19 mouse cellular contexts compared by ENCODE assay signal in genomic region chr3:40674873-40675405, GRCm38 (mm10). TPM values are rescaled to one million over a fixed set of nuclear protein-coding genes. Genes with fewer than 3 reads are reported as not detected.
DNase-seq lines count a peak whose midpoint lies in the region; ATAC-seq and TF ChIP-seq lines count a peak whose summit lies in the region.
"Had no signal": no experiment of that assay in that cellular context is flagged by ENCODE, and none has a peak within 500 bp of the region (broad histone marks: within the 10 kb centered on the region; RNA-seq: fewer than 3 reads in every experiment).

No protein-coding gene starts in this region.

- no peak for TF ChIP-seq POLR2A in heart, adult 2 months (IDR thresholded peaks at IDR 0.05; ENCODE audit: insufficient read depth, low read depth, low read length)

- no peaks in the 10 kb centered on the region for H3K79me2 ChIP-seq in heart, adult 2 months (replicated peaks; ENCODE audit: control insufficient read depth, insufficient read depth, low read length)

- WGBS in heart, embryonic 14.5 days = 7% methylated on average over 8 of the region's 8 CpGs
- 51% methylated on average over 8 of the region's 8 CpGs for WGBS in heart, adult 2 months
- 12% methylated on average over 8 of the region's 8 CpGs for WGBS in forebrain, embryonic 16.5 days
- WGBS in stomach, postnatal 0 days = 48% methylated on average over 8 of the region's 8 CpGs

- peak overlapping the region; percentile 24 to 80; a peak in 3 of 4 replicates for H3K27ac ChIP-seq in heart, embryonic 14.5 days (replicated peaks in 1 of 2; ENCODE audit: control insufficient read depth in 1 of 2, insufficient read depth in 1 of 2, low read depth in 2 of 2, low read length in 2 of 2)
- H3K27ac ChIP-seq in heart, adult 2 months = no peak overlapping the region
- H3K27ac ChIP-seq in forebrain, embryonic 16.5 days (ENCODE audit: low read length) = peak overlapping the region; percentile 18; the same call in 1 of the 2 replicates
- H3K27ac ChIP-seq in stomach, postnatal 0 days (replicated peaks) = no peak overlapping the region
- H3K27ac ChIP-seq: embryonic facial prominence, embryonic 15.5 days; hindbrain, embryonic 12.5 days; limb, embryonic 13.5 days; liver, embryonic 14.5 days had no signal

- no peaks in the 10 kb centered on the region for H3K9me3 ChIP-seq in heart, embryonic 14.5 days (ENCODE audit: control insufficient read depth, low read length)
- no peaks in the 10 kb centered on the region for H3K9me3 ChIP-seq in forebrain, embryonic 16.5 days (ENCODE audit: control insufficient read depth, low read length)
- H3K9me3 ChIP-seq in stomach, postnatal 0 days (ENCODE audit: control insufficient read depth, low read length) = no peaks in the 10 kb centered on the region
- H3K9me3 ChIP-seq: embryonic facial prominence, embryonic 15.5 days; hindbrain, embryonic 12.5 days; limb, embryonic 13.5 days had no signal

- no peaks in the 10 kb centered on the region for H3K36me3 ChIP-seq in heart, embryonic 14.5 days (ENCODE audit: control insufficient read depth, insufficient read depth, low read length)
- no peaks in the 10 kb centered on the region for H3K36me3 ChIP-seq in heart, adult 2 months (ENCODE audit: control insufficient read depth, insufficient read depth, low read length)
- H3K36me3 ChIP-seq in forebrain, embryonic 16.5 days (ENCODE audit: control insufficient read depth, insufficient read depth) = no peaks in the 10 kb centered on the region
- H3K36me3 ChIP-seq in stomach, postnatal 0 days (ENCODE audit: control insufficient read depth, insufficient read depth, low read length) = no peaks in the 10 kb centered on the region

- no peak overlapping the region for H3K9ac ChIP-seq in heart, embryonic 14.5 days (ENCODE audit: low read length)
- H3K9ac ChIP-seq in heart, adult 2 months (ENCODE audit: low read depth, low read length) = no peak overlapping the region
- no peak overlapping the region for H3K9ac ChIP-seq in forebrain, embryonic 16.5 days (replicated peaks; ENCODE audit: low read depth, low read length)
- no peak overlapping the region for H3K9ac ChIP-seq in stomach, postnatal 0 days (ENCODE audit: low read length)
- H3K9ac ChIP-seq: embryonic facial prominence, embryonic 15.5 days; hindbrain, embryonic 12.5 days; limb, embryonic 13.5 days; liver, embryonic 14.5 days had no signal

- H3K4me2 ChIP-seq in heart, embryonic 14.5 days (ENCODE audit: low read length) = peak overlapping the region; percentile 52
- H3K4me2 ChIP-seq in forebrain, embryonic 16.5 days (ENCODE audit: low read length) = no peak overlapping the region
- H3K4me2 ChIP-seq in stomach, postnatal 0 days (replicated peaks; ENCODE audit: low read depth) = no peak overlapping the region
- H3K4me2 ChIP-seq: embryonic facial prominence, embryonic 15.5 days; hindbrain, embryonic 12.5 days; limb, embryonic 13.5 days had no signal

- TF ChIP-seq EP300 in heart, adult 2 months (IDR thresholded peaks at IDR 0.05; ENCODE audit: insufficient read depth, low read depth, low read length) = no peak
- TF ChIP-seq EP300 in stomach, postnatal 0 days (optimal IDR thresholded peaks at IDR 0.05) = no peak

- no peak for TF ChIP-seq CTCF in heart, adult 2 months (IDR thresholded peaks at IDR 0.05)
- TF ChIP-seq CTCF in stomach, postnatal 0 days (IDR thresholded peaks at IDR 0.05; ENCODE audit: low read depth) = no peak

- H3K4me3 ChIP-seq in heart, embryonic 14.5 days (ENCODE audit: control insufficient read depth in 1 of 2, insufficient read depth in 1 of 2, low read depth in 1 of 2, low read length in 2 of 2) = no peak overlapping the region
- no peak overlapping the region for H3K4me3 ChIP-seq in heart, adult 2 months
- no peak overlapping the region for H3K4me3 ChIP-seq in forebrain, embryonic 16.5 days (replicated peaks; ENCODE audit: low read length)
- H3K4me3 ChIP-seq in stomach, postnatal 0 days (ENCODE audit: low read depth, low read length) = no peak overlapping the region
- H3K4me3 ChIP-seq: embryonic facial prominence, embryonic 15.5 days; hindbrain, embryonic 12.5 days; limb, embryonic 13.5 days had no signal

- peak; percentile 47 for DNase-seq in embryo, embryonic 10 days (ENCODE audit: low spot score)
- no peak for DNase-seq in embryo, embryonic 9.5 days (ENCODE audit: extremely low spot score)
- DNase-seq in heart, adult 2 months = no peak
- peak; percentile 50 for DNase-seq in embryo, embryonic 10.5 days (ENCODE audit: low spot score)
- DNase-seq in stomach, postnatal 0 days (ENCODE audit: low spot score) = no peak
- DNase-seq in cerebellum, postnatal 36 days = no peak
- DNase-seq: cerebellum, postnatal 14 days; gastrocnemius, postnatal 10 days; kidney, adult 9 months; kidney, postnatal 4 days; right cerebral cortex, postnatal 25 days had no signal

- no peaks in the 10 kb centered on the region for H3K27me3 ChIP-seq in heart, embryonic 14.5 days (ENCODE audit: control insufficient read depth, insufficient read depth, low read length)
- H3K27me3 ChIP-seq in heart, adult 2 months (ENCODE audit: control insufficient read depth, insufficient read depth, low read length) = no peaks in the 10 kb centered on the region
- H3K27me3 ChIP-seq in forebrain, embryonic 16.5 days (replicated peaks; ENCODE audit: control insufficient read depth, insufficient read depth, low read length) = no peaks in the 10 kb centered on the region
- no peaks in the 10 kb centered on the region for H3K27me3 ChIP-seq in stomach, postnatal 0 days (ENCODE audit: control insufficient read depth, insufficient read depth, low read length)
- H3K27me3 ChIP-seq: embryonic facial prominence, embryonic 15.5 days; hindbrain, embryonic 12.5 days; limb, embryonic 13.5 days had no signal

- peaks cover 5 to 17% of the 10 kb centered on the region in 2 experiments for H3K4me1 ChIP-seq in heart, embryonic 14.5 days (ENCODE audit: control insufficient read depth in 2 of 2, insufficient read depth in 2 of 2, low read length in 2 of 2)
- H3K4me1 ChIP-seq in heart, adult 2 months (ENCODE audit: control insufficient read depth, insufficient read depth, low read length) = no peaks in the 10 kb centered on the region
- peaks cover 15% of the 10 kb centered on the region for H3K4me1 ChIP-seq in forebrain, embryonic 16.5 days (replicated peaks; ENCODE audit: control insufficient read depth, insufficient read depth, low read length)
- no peaks in the 10 kb centered on the region for H3K4me1 ChIP-seq in stomach, postnatal 0 days (replicated peaks; ENCODE audit: control insufficient read depth, insufficient read depth)
- H3K4me1 ChIP-seq: embryonic facial prominence, embryonic 15.5 days; limb, embryonic 13.5 days had no signal

- ATAC-seq in heart, embryonic 14.5 days (ENCODE audit: insufficient number of reproducible peaks, insufficient read depth, low FRiP score, low read depth) = no peak
- ATAC-seq in forebrain, embryonic 16.5 days = no peak
- no peak for ATAC-seq in stomach, postnatal 0 days (ENCODE audit: low FRiP score, low TSS enrichment)

- intact Hi-C loops in heart, adult 2 months (cut with DNase I) = no loop called here

RNA-seq across cellular contexts. Expression of gene Slc25a31, which starts 33.7 kb away (rescaled TPM):
- 1.00 and 1.1 TPM in 2 replicates for polyA plus RNA-seq in heart, embryonic 14.5 days (2014; fragmentation: Nextera tagmentation; extraction: Ambion mirVana)
- total RNA-seq in heart, adult 2 months (2021) = under 1 TPM; 0.16 to 0.29 TPM
- 0.18 and 0.37 TPM in 2 replicates for polyA plus RNA-seq in heart, adult 2 months (2012; rRNA removed)
- 0.13 TPM in 1 of 2 replicates, not detected in the other for polyA plus RNA-seq in forebrain, embryonic 16.5 days (2015; fragmentation: Nextera tagmentation; extraction: Ambion mirVana)
- polyA plus RNA-seq in stomach, postnatal 0 days (2015; fragmentation: Nextera tagmentation; extraction: Ambion mirVana) = not detected in 2 replicates
- total RNA-seq: adrenal gland, adult 18-20 months; gastrocnemius, postnatal 10 days; MEL had no signal

Comparison
In these comparisons a context has a peak if more than half of its experiments do, and no peak if none do; other contexts are left out.
1. DNase-seq: peak in embryo, embryonic 10 days (single experiment) and embryo, embryonic 10.5 days (single experiment); none in embryo, embryonic 9.5 days (single experiment), heart, adult 2 months (0 of 2), stomach, postnatal 0 days (single experiment) and cerebellum, postnatal 36 days (0 of 2).
2. H3K27ac ChIP-seq: peak in heart, embryonic 14.5 days (2 of 2) and forebrain, embryonic 16.5 days (single experiment); none in heart, adult 2 months (single experiment) and stomach, postnatal 0 days (single experiment).